Mouse (Mus musculus): ENCODE measurements around the gene Fam178b.

DNA sequence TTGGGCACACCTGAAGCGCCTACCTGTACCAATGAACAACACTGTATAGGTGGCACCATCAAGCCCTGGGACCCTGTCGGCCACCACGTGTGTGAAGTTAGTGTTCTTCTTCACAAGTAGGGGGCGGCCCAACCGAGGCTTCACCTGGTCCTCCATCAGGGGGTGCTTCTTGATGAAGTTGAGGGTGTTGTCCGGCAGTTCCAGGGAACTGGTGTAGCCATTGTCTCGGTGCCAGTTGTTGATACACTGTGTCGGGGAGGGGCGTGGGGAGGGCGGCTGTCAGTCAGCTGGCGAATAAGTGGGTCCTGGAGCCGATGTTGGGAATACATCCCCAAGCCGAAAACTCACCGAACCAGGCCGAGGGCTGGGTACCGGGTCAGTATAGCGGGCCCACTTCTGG is 131.1 kb downstream of the Fam178b start:
- TF ChIP-seq POLR2A (IDR thresholded peaks at IDR 0.05; ENCODE audit: low read depth, low read length) (no peak), CTCF (IDR thresholded peaks at IDR 0.05; ENCODE audit: extremely low read depth, insufficient read length, insufficient replicate concordance, low read depth, low read length) (no peak)
